Mouse (Mus musculus) lung, postnatal 0 days (tissue): ENCODE data around the gene Inpp4a. TPM values are rescaled to one million over a fixed set of nuclear protein-coding genes. Genes with fewer than 3 reads are reported as not detected.

ENCODE experiments used
- ATAC-seq: fragments of 200-750 bp; cut with Nextera tagmentation; 2 replicates; pipeline ENCODE4 v1.8.0; 2017; ENCODE audit warnings: moderate library complexity
- DNase-seq: peaks from one replicate; pipeline ENCODE4 v3.0.0-alpha.2; 2016; ENCODE audit warnings: low spot score
- H3K27ac ChIP-seq: fragments of 300-500 bp; sonication (generic); 2 replicates; pipeline ENCODE4 v1.5.1; 2014; ENCODE audit warnings: antibody characterized with exemption, mild to moderate bottlenecking, low read length, mixed read lengths
- H3K27me3 ChIP-seq: fragments of 300-500 bp; sonication (generic); replicated peaks from 2 replicates; pipeline ENCODE4 v1.6.1; 2014; ENCODE audit warnings: low read length, mixed read lengths; ENCODE audit not compliant: insufficient read depth
- H3K36me3 ChIP-seq: fragments of 300-500 bp; sonication (generic); 2 replicates; pipeline ENCODE4 v1.6.1; 2014; ENCODE audit warnings: low read length, mixed read lengths; ENCODE audit not compliant: insufficient read depth
- H3K4me1 ChIP-seq: fragments of 300-500 bp; sonication (generic); 2 replicates; pipeline ENCODE4 v1.6.1; 2014; ENCODE audit warnings: antibody characterized with exemption, low read depth, low read length, mixed read lengths; ENCODE audit not compliant: insufficient read depth
- H3K4me2 ChIP-seq: fragments of 300-500 bp; sonication (generic); replicated peaks from 2 replicates; pipeline ENCODE4 v1.6.1; 2014; ENCODE audit warnings: low read depth, mild to moderate bottlenecking, low read length, moderate library complexity, mixed read lengths
- H3K4me3 ChIP-seq: fragments of 300-500 bp; sonication (generic); 2 replicates; pipeline ENCODE4 v1.5.1; 2014; ENCODE audit warnings: low read depth, low read length
- H3K9ac ChIP-seq: fragments of 300-500 bp; sonication (generic); replicated peaks from 2 replicates; pipeline ENCODE4 v1.6.1; 2014; ENCODE audit warnings: low read depth, mild to moderate bottlenecking
- H3K9me3 ChIP-seq: fragments of 300-500 bp; sonication (generic); 2 replicates; pipeline ENCODE4 v1.6.1; 2016; ENCODE audit warnings: low read length, mixed read lengths
- CTCF ChIP-seq: IDR thresholded peaks from 2 replicates; pipeline ENCODE4 v1.5.1; 2016; ENCODE audit warnings: antibody characterized with exemption, mild to moderate bottlenecking
- EP300 ChIP-seq: IDR thresholded peaks from 2 replicates; pipeline ENCODE4 v1.6.1; 2016; ENCODE audit warnings: antibody characterized with exemption, mild to moderate bottlenecking, control low read depth
- WGBS: fragments of 180-500 bp; shearing (Covaris S2); extraction: QIAGEN DNeasy Blood & Tissue Kit; methylation state at CpG from one replicate; pipeline ENCODE4 v1.1.7; 2014; 5-methylcytosine and 5-hydroxymethylcytosine counted together
- polyA plus RNA-seq: library from polyadenylated mRNA; unstranded; fragments of >200 nt; fragmentation: Nextera tagmentation; extraction: Ambion mirVana; gene quantifications from 2 replicates; pipeline ENCODE4 v1.2.1, GENCODE M21; 2015

Inpp4a gene
- polyA plus RNA-seq, 1 experiment from 2014 or later: 15.8 TPM

- 57% methylated on average over 5 of the region's 5 CpGs for WGBS
- DNase-seq (no peak), ATAC-seq (peak; percentile 28; the same call in 1 of the 2 replicates)
- no peaks in the 10 kb centered on the region for H3K9me3 ChIP-seq
- H3K36me3 ChIP-seq: no peaks in the 10 kb centered on the region
- H3K4me1 ChIP-seq: no peaks in the 10 kb centered on the region
- no peaks in the 10 kb centered on the region for H3K27me3 ChIP-seq
- no peak overlapping the region for H3K4me2 ChIP-seq
- no peak overlapping the region for H3K27ac ChIP-seq
- H3K9ac ChIP-seq: no peak overlapping the region
- H3K4me3 ChIP-seq: no peak overlapping the region
- TF ChIP-seq CTCF (no peak), EP300 (no peak)
These were observed 81.2 kb downstream of the Inpp4a start for GRCm38 (mm10) chr1:37380913-37381312.

GRCm38 (mm10) chr1:37384304-37384703, 84.6 kb downstream of the Inpp4a start:
- Histone ChIP-seq H3K4me2 (no peak overlapping the region), H3K27ac (no peak overlapping the region), H3K9me3 (no peaks in the 10 kb centered on the region), H3K4me3 (no peak overlapping the region), H3K36me3 (peaks cover 6% of the 10 kb centered on the region; the same call in 1 of the 2 replicates), H3K4me1 (no peaks in the 10 kb centered on the region), H3K27me3 (no peaks in the 10 kb centered on the region), H3K9ac (no peak overlapping the region)
- TF ChIP-seq EP300: no peak
- TF ChIP-seq CTCF: no peak
- no peak for DNase-seq
- 77% methylated on average over 3 of the region's 3 CpGs for WGBS
- no peak for ATAC-seq

GRCm38 (mm10) chr1:37386448-37386971, 86.8 kb downstream of the Inpp4a start:
- H3K4me2 ChIP-seq: no peak overlapping the region
- TF ChIP-seq CTCF (no peak), EP300 (no peak)
- WGBS: 71% methylated on average over 7 of the region's 7 CpGs
- H3K36me3 ChIP-seq: peaks cover 11% of the 10 kb centered on the region
- H3K4me3 ChIP-seq: no peak overlapping the region
- H3K27me3 ChIP-seq: no peaks in the 10 kb centered on the region
- H3K27ac ChIP-seq: no peak overlapping the region
- H3K9ac ChIP-seq: no peak overlapping the region
- ATAC-seq: no peak
- no peaks in the 10 kb centered on the region for H3K4me1 ChIP-seq
- no peak for DNase-seq
- H3K9me3 ChIP-seq: no peaks in the 10 kb centered on the region

- no peak overlapping the region for H3K4me2 ChIP-seq
- DNase-seq (no peak), ATAC-seq (no peak)
- H3K36me3 ChIP-seq: peaks cover 11% of the 10 kb centered on the region
- no peaks in the 10 kb centered on the region for H3K4me1 ChIP-seq
- WGBS: 74% methylated on average over 5 of the region's 5 CpGs
- no peaks in the 10 kb centered on the region for H3K9me3 ChIP-seq
- no peaks in the 10 kb centered on the region for H3K27me3 ChIP-seq
- no peak overlapping the region for H3K4me3 ChIP-seq
- no peak for TF ChIP-seq EP300
- TF ChIP-seq CTCF: no peak
- H3K9ac ChIP-seq: no peak overlapping the region
- no peak overlapping the region for H3K27ac ChIP-seq
These were observed 93.5 kb downstream of the Inpp4a start for GRCm38 (mm10) chr1:37393174-37393573.

- H3K9me3 ChIP-seq: no peaks in the 10 kb centered on the region
These were observed 96.8 kb downstream of the Inpp4a start for GRCm38 (mm10) chr1:37396481-37396880.

GRCm38 (mm10) chr1:37398961-37399360, 99.3 kb downstream of the Inpp4a start:
- DNase-seq (no peak), ATAC-seq (no peak)
- no peaks in the 10 kb centered on the region for H3K27me3 ChIP-seq
- no peak overlapping the region for H3K4me2 ChIP-seq
- 32% methylated on average over 3 of the region's 3 CpGs for WGBS
- no peak overlapping the region for H3K9ac ChIP-seq
- no peaks in the 10 kb centered on the region for H3K9me3 ChIP-seq
- TF ChIP-seq EP300 (no peak), CTCF (no peak)
- H3K4me3 ChIP-seq: no peak overlapping the region
- no peak overlapping the region for H3K27ac ChIP-seq
- H3K4me1 ChIP-seq: no peaks in the 10 kb centered on the region
- 0 out of 2 replicates have a peak, but pooled peaks cover 4% of the 10 kb centered on the region for H3K36me3 ChIP-seq

More at GRCm38 (mm10) chr1:37396481-37396880, 96.8 kb downstream of the Inpp4a start:
- Histone ChIP-seq H3K27me3 (no peaks in the 10 kb centered on the region), H3K27ac (no peak overlapping the region), H3K9ac (no peak overlapping the region), H3K4me3 (no peak overlapping the region), H3K4me1 (no peaks in the 10 kb centered on the region), H3K4me2 (no peak overlapping the region), H3K36me3 (0 out of 2 replicates have a peak, but pooled peaks cover 4% of the 10 kb centered on the region)
- DNase-seq: no peak
- TF ChIP-seq CTCF: no peak
- TF ChIP-seq EP300: no peak
- WGBS: 73% methylated on average over 1 of the region's 1 CpGs
- ATAC-seq: no peak
